Mouse (Mus musculus): Measurements from ENCODE around the gene Zfp536. TPM values are rescaled to one million over a fixed set of nuclear protein-coding genes. Genes with fewer than 3 reads are reported as not detected.

Gene Zfp536
- total RNA-seq, 2 experiments from 2014 or later, result 0.81 to 1.0 TPM

GRCm38 (mm10) chr7:37769004-37769403 is 4.4 kb downstream of the Zfp536 start:
- no peak for DNase-seq
- intact Hi-C loops (cut with DNase I), result loop anchor here (10.0 kb wide), 1 partner anchor 144 kb away; no protein-coding TSS in a partner anchor

- intact Hi-C loops (cut with DNase I), result loop anchor here (10.0 kb wide), 1 partner anchor 144 kb away; no protein-coding TSS in a partner anchor
- DNase-seq, result no peak
These were observed 5.0 kb downstream of the Zfp536 start for GRCm38 (mm10) chr7:37768310-37768940.

- intact Hi-C loops (cut with DNase I), result no loop called here
- DNase-seq, result no peak
These were observed 14.6 kb downstream of the Zfp536 start for GRCm38 (mm10) chr7:37758886-37759285.

- DNase-seq, result no peak
- intact Hi-C loops (cut with DNase I), result no loop called here
These were observed 20.4 kb downstream of the Zfp536 start for GRCm38 (mm10) chr7:37753024-37753423.

GRCm38 (mm10) chr7:37746133-37746761 is 27.2 kb downstream of the Zfp536 start:
- DNase-seq, result no peak
- intact Hi-C loops (cut with DNase I), result no loop called here

GRCm38 (mm10) chr7:37743350-37743749 is 30.1 kb downstream of the Zfp536 start:
- intact Hi-C loops (cut with DNase I), result no loop called here

GRCm38 (mm10) chr7:37737191-37737590 is 36.2 kb downstream of the Zfp536 start:
- intact Hi-C loops (cut with DNase I), result no loop called here
- no peak for DNase-seq

More at GRCm38 (mm10) chr7:37743350-37743749, 30.1 kb downstream of the Zfp536 start:
- no peak for DNase-seq

GRCm38 (mm10) chr7:37736413-37736720 is 37.1 kb downstream of the Zfp536 start:
- DNase-seq, result no peak
- intact Hi-C loops (cut with DNase I), result no loop called here

- no peak for DNase-seq
- intact Hi-C loops (cut with DNase I), result no loop called here
These were observed 37.6 kb downstream of the Zfp536 start for GRCm38 (mm10) chr7:37735707-37736412.

GRCm38 (mm10) chr7:37735101-37735500 is 38.3 kb downstream of the Zfp536 start:
- intact Hi-C loops (cut with DNase I), result no loop called here
- DNase-seq, result no peak

GRCm38 (mm10) chr7:37734576-37734975 is 38.9 kb downstream of the Zfp536 start:
- DNase-seq, result no peak
- intact Hi-C loops (cut with DNase I), result no loop called here

- DNase-seq, result no peak
- intact Hi-C loops (cut with DNase I), result no loop called here
These were observed 39.4 kb downstream of the Zfp536 start for GRCm38 (mm10) chr7:37733996-37734395.

GRCm38 (mm10) chr7:37732741-37733140 is 40.7 kb downstream of the Zfp536 start:
- intact Hi-C loops (cut with DNase I), result no loop called here
- no peak for DNase-seq

- no peak for DNase-seq
- intact Hi-C loops (cut with DNase I), result no loop called here
These were observed 45.7 kb downstream of the Zfp536 start for GRCm38 (mm10) chr7:37727746-37728145.

- no peak for DNase-seq
- intact Hi-C loops (cut with DNase I), result no loop called here
These were observed 49.2 kb downstream of the Zfp536 start for GRCm38 (mm10) chr7:37724002-37724790.

- intact Hi-C loops (cut with DNase I), result no loop called here
- no peak for DNase-seq
These were observed 50.2 kb downstream of the Zfp536 start for GRCm38 (mm10) chr7:37723191-37723592.

GRCm38 (mm10) chr7:37721676-37722075 is 51.8 kb downstream of the Zfp536 start:
- DNase-seq, result no peak

GRCm38 (mm10) chr7:37718671-37719402 is 54.6 kb downstream of the Zfp536 start:
- DNase-seq, result no peak
- intact Hi-C loops (cut with DNase I), result no loop called here

More at GRCm38 (mm10) chr7:37721676-37722075, 51.8 kb downstream of the Zfp536 start:
- intact Hi-C loops (cut with DNase I), result no loop called here

GRCm38 (mm10) chr7:37717071-37717470 is 56.4 kb downstream of the Zfp536 start:
- DNase-seq, result no peak
- intact Hi-C loops (cut with DNase I), result no loop called here

GRCm38 (mm10) chr7:37716626-37717025 is 56.8 kb downstream of the Zfp536 start:
- no peak for DNase-seq
- intact Hi-C loops (cut with DNase I), result no loop called here

All from gastrocnemius, postnatal 36 days (tissue).